10 mouse cellular contexts compared by ENCODE assay signal in the genomic region with DNA sequence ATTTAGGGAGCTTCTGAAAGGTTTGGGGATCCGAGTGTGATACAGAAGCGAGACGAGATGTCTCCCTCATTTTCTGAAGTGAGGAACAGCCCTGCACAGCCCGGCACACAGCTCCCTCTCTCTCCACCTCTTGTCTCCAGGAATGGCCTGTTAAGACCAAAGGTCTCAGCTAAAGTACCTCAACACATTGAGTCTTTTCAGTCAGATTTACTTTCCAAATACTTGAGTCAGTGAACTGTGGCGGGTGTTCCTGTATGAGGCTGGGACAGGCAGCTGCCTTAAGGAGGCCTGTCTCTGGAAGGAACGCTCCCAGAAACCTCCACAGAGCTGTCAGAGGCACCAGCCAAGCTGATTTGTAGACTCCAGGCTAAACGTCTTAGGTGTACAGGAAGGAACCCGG. TPM values are rescaled to one million over a fixed set of nuclear protein-coding genes. Genes with fewer than 3 reads are reported as not detected.
DNase-seq lines count a peak whose midpoint lies in the region; ATAC-seq lines count a peak whose summit lies in the region.
"Had no signal": no experiment of that assay in that cellular context is flagged by ENCODE, and none has a peak within 500 bp of the region (broad histone marks: within the 10 kb centered on the region; RNA-seq: fewer than 3 reads in every experiment).

No protein-coding gene starts in this region.

- H3K9me3 ChIP-seq in heart, embryonic 10.5 days: no peaks in the 10 kb centered on the region
- no peaks in the 10 kb centered on the region for H3K9me3 ChIP-seq in embryonic facial prominence, embryonic 12.5 days
- no peaks in the 10 kb centered on the region for H3K9me3 ChIP-seq in intestine, embryonic 15.5 days
- H3K9me3 ChIP-seq in limb, embryonic 12.5 days: no peaks in the 10 kb centered on the region
- H3K9me3 ChIP-seq: limb, embryonic 15.5 days had no signal

- no peak overlapping the region for H3K27ac ChIP-seq in heart, embryonic 10.5 days
- no peak overlapping the region; the same call in 1 of the 2 replicates for H3K27ac ChIP-seq in embryonic facial prominence, embryonic 12.5 days
- no peak overlapping the region for H3K27ac ChIP-seq in intestine, embryonic 15.5 days
- 0 out of 2 replicates have a peak overlapping the region, but pooled peaks have one; percentile 7 for H3K27ac ChIP-seq in limb, embryonic 12.5 days
- H3K27ac ChIP-seq: limb, embryonic 15.5 days had no signal

- WGBS in heart, embryonic 10.5 days: 36% methylated on average over 8 of the region's 8 CpGs
- 17% methylated on average over 8 of the region's 8 CpGs for WGBS in embryonic facial prominence, embryonic 12.5 days
- WGBS in intestine, embryonic 15.5 days: 28% methylated on average over 8 of the region's 8 CpGs
- 21% methylated on average over 8 of the region's 8 CpGs for WGBS in limb, embryonic 12.5 days

- H3K27me3 ChIP-seq in heart, embryonic 10.5 days (ENCODE audit: insufficient read depth, poor library complexity, severe bottlenecking): peaks cover 13% of the 10 kb centered on the region
- peaks cover 38% of the 10 kb centered on the region for H3K27me3 ChIP-seq in embryonic facial prominence, embryonic 12.5 days
- peaks cover 9% of the 10 kb centered on the region; the same call in 1 of the 2 replicates for H3K27me3 ChIP-seq in intestine, embryonic 15.5 days (replicated peaks)
- H3K27me3 ChIP-seq in limb, embryonic 12.5 days: peaks cover 49% of the 10 kb centered on the region

- H3K4me2 ChIP-seq in embryonic facial prominence, embryonic 12.5 days (replicated peaks): peak overlapping the region; percentile 88
- peak overlapping the region; percentile 84 for H3K4me2 ChIP-seq in intestine, embryonic 15.5 days (replicated peaks)
- H3K4me2 ChIP-seq in limb, embryonic 12.5 days: peak overlapping the region; percentile 81

- no peak for DNase-seq in heart, embryonic 10.5 days (ENCODE audit: low spot score)
- no peak for DNase-seq in heart, adult 9 months (ENCODE audit: low spot score in 2 of 2)
- DNase-seq in adrenal gland, postnatal 36 days: no peak
- DNase-seq in gastrocnemius, adult 18-20 months (ENCODE audit: low spot score): no peak
- no peak for DNase-seq in frontal cortex, adult 2 months (ENCODE audit: extremely low spot score in 1 of 2, low spot score in 1 of 2)
- DNase-seq: cerebellum, adult 8-10 months had no signal

- ATAC-seq in embryonic facial prominence, embryonic 12.5 days (ENCODE audit: insufficient number of reproducible peaks, insufficient read depth, low FRiP score, low TSS enrichment): no peak
- ATAC-seq in intestine, embryonic 15.5 days: no peak
- no peak for ATAC-seq in limb, embryonic 12.5 days (ENCODE audit: insufficient number of reproducible peaks, insufficient read depth, low FRiP score, low TSS enrichment, low read depth)

- peak overlapping the region; percentile 45; the same call in 1 of the 2 replicates for H3K9ac ChIP-seq in embryonic facial prominence, embryonic 12.5 days
- no peak overlapping the region for H3K9ac ChIP-seq in intestine, embryonic 15.5 days
- no peak overlapping the region; the same call in 1 of the 2 replicates for H3K9ac ChIP-seq in limb, embryonic 12.5 days (replicated peaks)

- H3K36me3 ChIP-seq in heart, embryonic 10.5 days: peaks cover 24% of the 10 kb centered on the region
- H3K36me3 ChIP-seq in embryonic facial prominence, embryonic 12.5 days: peaks cover 4% of the 10 kb centered on the region
- no peaks in the 10 kb centered on the region for H3K36me3 ChIP-seq in intestine, embryonic 15.5 days
- H3K36me3 ChIP-seq in limb, embryonic 12.5 days: peaks cover 27% of the 10 kb centered on the region

- peaks cover 44% of the 10 kb centered on the region for H3K4me1 ChIP-seq in heart, embryonic 10.5 days
- H3K4me1 ChIP-seq in embryonic facial prominence, embryonic 12.5 days: peaks cover 38% of the 10 kb centered on the region
- peaks cover 47% of the 10 kb centered on the region for H3K4me1 ChIP-seq in intestine, embryonic 15.5 days (replicated peaks)
- peaks cover 45% of the 10 kb centered on the region for H3K4me1 ChIP-seq in limb, embryonic 12.5 days (replicated peaks)

- H3K4me3 ChIP-seq in heart, embryonic 10.5 days: peak overlapping the region; percentile 58
- H3K4me3 ChIP-seq in embryonic facial prominence, embryonic 12.5 days: no peak overlapping the region
- H3K4me3 ChIP-seq in intestine, embryonic 15.5 days (replicated peaks): peak overlapping the region; percentile 38; the same call in 1 of the 2 replicates
- no peak overlapping the region for H3K4me3 ChIP-seq in limb, embryonic 12.5 days (replicated peaks)

RNA-seq across cellular contexts. Expression of a gene that starts 0.9 kb away (rescaled TPM):
- 0.35 and 0.53 TPM in 2 replicates for polyA plus RNA-seq in heart, embryonic 10.5 days (2016; fragmentation: Nextera tagmentation; extraction: Ambion mirVana)
- polyA plus RNA-seq in embryonic facial prominence, embryonic 12.5 days (2016; fragmentation: Nextera tagmentation; extraction: Ambion mirVana): 1.1 and 1.4 TPM in 2 replicates
- polyA plus RNA-seq in intestine, embryonic 15.5 days (2015; fragmentation: Nextera tagmentation; extraction: Ambion mirVana): 1.6 and 1.8 TPM in 2 replicates
- polyA plus RNA-seq in limb, embryonic 12.5 days (2016; fragmentation: Nextera tagmentation; extraction: Ambion mirVana): 0.40 and 0.51 TPM in 2 replicates
- total RNA-seq in adrenal gland, postnatal 36 days (2021): under 1 TPM; 0.23 to 0.36 TPM
- total RNA-seq in gastrocnemius, adult 18-20 months (2021): under 1 TPM; 0.21 to 0.62 TPM
- polyA plus RNA-seq in frontal cortex, adult 2 months (2012; rRNA removed): 141 and 182 TPM in 2 replicates

RNA-seq across cellular contexts. Expression of a gene that starts 33.1 kb away (rescaled TPM):
- polyA plus RNA-seq in heart, embryonic 10.5 days (2016; fragmentation: Nextera tagmentation; extraction: Ambion mirVana): 39.6 and 52.5 TPM in 2 replicates
- 85.8 and 91.9 TPM in 2 replicates for polyA plus RNA-seq in embryonic facial prominence, embryonic 12.5 days (2016; fragmentation: Nextera tagmentation; extraction: Ambion mirVana)
- polyA plus RNA-seq in intestine, embryonic 15.5 days (2015; fragmentation: Nextera tagmentation; extraction: Ambion mirVana): 36.3 and 36.4 TPM in 2 replicates
- 84.2 and 87.9 TPM in 2 replicates for polyA plus RNA-seq in limb, embryonic 12.5 days (2016; fragmentation: Nextera tagmentation; extraction: Ambion mirVana)
- 10 to 100 TPM; 58.5 to 67.4 TPM for total RNA-seq in adrenal gland, postnatal 36 days (2021)
- total RNA-seq in gastrocnemius, adult 18-20 months (2021): 10 to 100 TPM; 32.1 to 39.9 TPM
- polyA plus RNA-seq in frontal cortex, adult 2 months (2012; rRNA removed): 140 and 147 TPM in 2 replicates

Comparison
In these comparisons a context has a peak if more than half of its experiments do, and no peak if none do; other contexts are left out.
1. H3K4me3 ChIP-seq: peak in heart, embryonic 10.5 days (single experiment) and intestine, embryonic 15.5 days (single experiment); none in embryonic facial prominence, embryonic 12.5 days (single experiment) and limb, embryonic 12.5 days (single experiment).
2. RNA of a gene that starts 0.9 kb away (polyA plus RNA-seq): 141 to 182 TPM in frontal cortex, adult 2 months; 1.6 to 1.8 TPM in intestine, embryonic 15.5 days, 1.1 to 1.4 TPM in embryonic facial prominence, embryonic 12.5 days, 0.40 to 0.51 TPM in limb, embryonic 12.5 days and 0.35 to 0.53 TPM in heart, embryonic 10.5 days; every median in the first group is over 10 times any median in the second.
3. Peak in every context shown above with its lines, with median percentiles within 50 percentile points of each other: H3K4me2 ChIP-seq.